Mouse (Mus musculus): Measurements from ENCODE around the gene Kcnab1. TPM values are rescaled to one million over a fixed set of nuclear protein-coding genes. Genes with fewer than 3 reads are reported as not detected.
A peak's percentile ranks its signal among the peaks of the same experiment; 100 is the strongest.

Kcnab1 gene
- total RNA-seq, 2 experiments from 2014 or later = 3.5 to 3.7 TPM

- peak; percentile 47 to 82 for DNase-seq
Observed at GRCm38 (mm10) chr3:65317876-65318537, 208.8 kb downstream of the Kcnab1 start.

- peak in 1 of 2 experiments; percentile 36 for DNase-seq
Observed at GRCm38 (mm10) chr3:65319248-65320008, 210.2 kb downstream of the Kcnab1 start.

- DNase-seq = no peak
Observed at GRCm38 (mm10) chr3:65320990-65321389, 211.8 kb downstream of the Kcnab1 start.

- DNase-seq = no peak
Observed at GRCm38 (mm10) chr3:65321981-65322779, 213.0 kb downstream of the Kcnab1 start.

- no peak for DNase-seq
Observed at GRCm38 (mm10) chr3:65325254-65325653, 216.1 kb downstream of the Kcnab1 start.

- no peak for DNase-seq
Observed at GRCm38 (mm10) chr3:65328814-65329213, 219.6 kb downstream of the Kcnab1 start.

- DNase-seq = peak in 1 of 2 experiments; percentile 14
Observed at GRCm38 (mm10) chr3:65337835-65338464, 228.8 kb downstream of the Kcnab1 start.

- no peak for DNase-seq
Observed at GRCm38 (mm10) chr3:65340173-65340951, 231.2 kb downstream of the Kcnab1 start.

- no peak for DNase-seq
Observed at GRCm38 (mm10) chr3:65346176-65346575, 237.0 kb downstream of the Kcnab1 start.

- DNase-seq = peak in 1 of 2 experiments; percentile 42
Observed at GRCm38 (mm10) chr3:65352278-65353127, 243.3 kb downstream of the Kcnab1 start.

- DNase-seq = no peak
Observed at GRCm38 (mm10) chr3:65353263-65354037, 244.3 kb downstream of the Kcnab1 start.

- no peak for DNase-seq
Observed at GRCm38 (mm10) chr3:65355479-65355878, 246.3 kb downstream of the Kcnab1 start.

- peak in 1 of 2 experiments; percentile 31 for DNase-seq
Observed at GRCm38 (mm10) chr3:65358275-65358674, 249.1 kb downstream of the Kcnab1 start.

- no peak for DNase-seq
Observed at GRCm38 (mm10) chr3:65358841-65359240, 249.7 kb downstream of the Kcnab1 start.

GRCm38 (mm10) chr3:65360163-65360969 lies 251.2 kb downstream of the Kcnab1 start:
- DNase-seq = peak; percentile 31 to 34

GRCm38 (mm10) chr3:65363438-65363837 lies 254.3 kb downstream of the Kcnab1 start:
- DNase-seq = peak; percentile 68 to 74

- DNase-seq = no peak
Observed at GRCm38 (mm10) chr3:65365184-65365583, 256.0 kb downstream of the Kcnab1 start.

GRCm38 (mm10) chr3:65365921-65366710 lies 256.9 kb downstream of the Kcnab1 start:
- no peak for DNase-seq

Measured in heart, adult 18-20 months (tissue).